Mouse (Mus musculus) megakaryocyte, embryonic 14.5 days (primary cell): ENCODE data around the gene Eefsec.

ENCODE experiments used
- FLI1 ChIP-seq: IDR thresholded peaks from 2 replicates; pipeline ENCODE4 v1.6.1; 2012; ENCODE audit warnings: low read length, inconsistent platforms, mixed read lengths
- GATA1 ChIP-seq: IDR thresholded peaks from 3 replicates; pipeline ENCODE4 v1.6.1; 2012; ENCODE audit warnings: mixed read lengths, low read length, inconsistent platforms, borderline replicate concordance

GRCm38 (mm10) chr6:88486893-88487292 is 40.6 kb upstream of the Eefsec start:
- no peak for TF ChIP-seq GATA1
- no peak for TF ChIP-seq FLI1
